Mouse (Mus musculus): Measurements from ENCODE around the gene Hlcs. TPM values are rescaled to one million over a fixed set of nuclear protein-coding genes. Genes with fewer than 3 reads are reported as not detected.

The Hlcs gene
- polyA plus RNA-seq, 1 experiment = 7.8 TPM

- no peak overlapping the region for H3K27ac ChIP-seq (ENCODE audit: control insufficient read depth, insufficient read depth, low read length)
- H3K4me1 ChIP-seq (replicated peaks; ENCODE audit: control insufficient read depth, insufficient read depth, low read length) = peaks cover 48% of the 10 kb centered on the region
- no peaks in the 10 kb centered on the region for H3K27me3 ChIP-seq (ENCODE audit: control insufficient read depth, insufficient read depth, low read length)
- no peak overlapping the region for H3K4me3 ChIP-seq (ENCODE audit: control insufficient read depth, insufficient read depth, low read length)
- 98% methylated on average over 13 of the region's 13 CpGs for WGBS
- no peak for DNase-seq
- no peaks in the 10 kb centered on the region for H3K36me3 ChIP-seq (ENCODE audit: control insufficient read depth, insufficient read depth, low read length)
- no peak for TF ChIP-seq POLR2A (IDR thresholded peaks at IDR 0.05; ENCODE audit: control insufficient read depth, extremely low read depth, insufficient read depth, low read length, poor library complexity)
- no peak for TF ChIP-seq CTCF (IDR thresholded peaks at IDR 0.05; ENCODE audit: borderline replicate concordance, control insufficient read depth, extremely low read depth, insufficient read depth, low read length, poor library complexity)
Measured at GRCm38 (mm10) chr16:94251756-94252155, 61.6 kb downstream of the Hlcs start.

DNA sequence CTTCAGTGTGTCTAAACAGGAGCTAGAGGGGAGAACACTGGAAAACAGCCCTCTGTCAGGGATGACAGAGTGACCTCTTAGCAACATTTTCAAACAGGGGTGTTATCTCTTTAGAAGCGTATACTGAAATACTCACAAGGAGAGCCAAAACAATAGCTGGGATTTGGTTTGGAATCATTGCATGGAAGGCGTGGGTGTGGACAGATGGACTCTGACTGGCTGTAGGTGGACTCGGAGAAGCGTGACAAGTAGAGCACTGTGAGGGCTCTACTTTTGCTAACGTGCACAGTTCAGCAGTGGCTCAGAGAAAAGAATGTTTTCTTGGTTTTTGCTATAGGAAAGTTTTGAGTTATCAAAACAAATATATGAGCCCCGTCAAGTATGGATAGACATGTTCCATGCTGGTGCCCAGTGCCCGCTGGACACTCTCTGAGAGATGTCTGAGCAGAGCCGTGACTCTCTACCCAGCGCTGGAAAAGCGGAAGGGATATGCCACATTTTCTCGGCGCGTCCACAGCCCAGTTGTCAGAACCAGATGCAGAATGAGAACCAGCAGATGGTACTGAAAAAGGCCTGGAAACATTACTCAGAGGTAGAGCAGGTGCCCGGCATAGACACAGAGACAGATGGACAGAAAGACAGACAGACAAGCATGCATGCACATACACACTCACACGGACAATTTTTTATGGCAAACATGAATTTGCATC, 62.6 kb downstream of the Hlcs start:
- Histone ChIP-seq H3K27me3 (ENCODE audit: control insufficient read depth, insufficient read depth, low read length) (no peaks in the 10 kb centered on the region), H3K4me1 (replicated peaks; ENCODE audit: control insufficient read depth, insufficient read depth, low read length) (peaks cover 48% of the 10 kb centered on the region), H3K27ac (ENCODE audit: control insufficient read depth, insufficient read depth, low read length) (no peak overlapping the region), H3K4me3 (ENCODE audit: control insufficient read depth, insufficient read depth, low read length) (no peak overlapping the region), H3K36me3 (ENCODE audit: control insufficient read depth, insufficient read depth, low read length) (no peaks in the 10 kb centered on the region)
- DNase-seq = no peak
- no peak for TF ChIP-seq POLR2A (IDR thresholded peaks at IDR 0.05; ENCODE audit: control insufficient read depth, extremely low read depth, insufficient read depth, low read length, poor library complexity)
- no peak for TF ChIP-seq CTCF (IDR thresholded peaks at IDR 0.05; ENCODE audit: borderline replicate concordance, control insufficient read depth, extremely low read depth, insufficient read depth, low read length, poor library complexity)
- 97% methylated on average over 15 of the region's 15 CpGs for WGBS

- Histone ChIP-seq H3K27me3 (ENCODE audit: control insufficient read depth, insufficient read depth, low read length) (no peaks in the 10 kb centered on the region), H3K27ac (ENCODE audit: control insufficient read depth, insufficient read depth, low read length) (no peak overlapping the region), H3K4me3 (ENCODE audit: control insufficient read depth, insufficient read depth, low read length) (no peak overlapping the region), H3K4me1 (replicated peaks; ENCODE audit: control insufficient read depth, insufficient read depth, low read length) (peaks cover 49% of the 10 kb centered on the region), H3K36me3 (ENCODE audit: control insufficient read depth, insufficient read depth, low read length) (no peaks in the 10 kb centered on the region)
- no peak for TF ChIP-seq CTCF (IDR thresholded peaks at IDR 0.05; ENCODE audit: borderline replicate concordance, control insufficient read depth, extremely low read depth, insufficient read depth, low read length, poor library complexity)
- no peak for TF ChIP-seq POLR2A (IDR thresholded peaks at IDR 0.05; ENCODE audit: control insufficient read depth, extremely low read depth, insufficient read depth, low read length, poor library complexity)
- WGBS = 91% methylated on average over 12 of the region's 12 CpGs
- no peak for DNase-seq
Measured at GRCm38 (mm10) chr16:94250136-94250535, 63.2 kb downstream of the Hlcs start.

DNA sequence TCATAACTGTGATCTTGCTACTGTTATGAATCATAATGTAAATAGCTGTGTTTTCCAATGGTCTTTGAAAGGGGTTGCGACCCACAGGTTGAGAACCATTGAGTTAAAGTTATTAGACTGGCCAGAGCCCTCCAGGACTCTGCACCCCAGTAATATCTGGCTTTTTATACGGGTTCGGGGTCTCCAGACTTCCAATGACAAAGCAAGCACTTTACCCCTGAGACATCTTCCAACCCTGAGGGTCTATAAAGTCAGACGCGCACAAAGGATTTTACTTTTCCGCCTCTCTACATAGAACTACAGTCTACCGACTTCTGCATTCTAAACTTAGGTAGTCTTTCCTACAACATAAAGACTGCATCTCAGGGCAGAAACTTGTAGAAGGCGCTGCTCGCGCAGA, 63.7 kb downstream of the Hlcs start:
- Histone ChIP-seq H3K4me3 (ENCODE audit: control insufficient read depth, insufficient read depth, low read length) (no peak overlapping the region), H3K27me3 (ENCODE audit: control insufficient read depth, insufficient read depth, low read length) (no peaks in the 10 kb centered on the region), H3K4me1 (replicated peaks; ENCODE audit: control insufficient read depth, insufficient read depth, low read length) (peaks cover 47% of the 10 kb centered on the region), H3K36me3 (ENCODE audit: control insufficient read depth, insufficient read depth, low read length) (no peaks in the 10 kb centered on the region), H3K27ac (ENCODE audit: control insufficient read depth, insufficient read depth, low read length) (no peak overlapping the region)
- no peak for TF ChIP-seq POLR2A (IDR thresholded peaks at IDR 0.05; ENCODE audit: control insufficient read depth, extremely low read depth, insufficient read depth, low read length, poor library complexity)
- TF ChIP-seq CTCF (IDR thresholded peaks at IDR 0.05; ENCODE audit: borderline replicate concordance, control insufficient read depth, extremely low read depth, insufficient read depth, low read length, poor library complexity) = no peak
- 95% methylated on average over 10 of the region's 10 CpGs for WGBS
- no peak for DNase-seq

DNA sequence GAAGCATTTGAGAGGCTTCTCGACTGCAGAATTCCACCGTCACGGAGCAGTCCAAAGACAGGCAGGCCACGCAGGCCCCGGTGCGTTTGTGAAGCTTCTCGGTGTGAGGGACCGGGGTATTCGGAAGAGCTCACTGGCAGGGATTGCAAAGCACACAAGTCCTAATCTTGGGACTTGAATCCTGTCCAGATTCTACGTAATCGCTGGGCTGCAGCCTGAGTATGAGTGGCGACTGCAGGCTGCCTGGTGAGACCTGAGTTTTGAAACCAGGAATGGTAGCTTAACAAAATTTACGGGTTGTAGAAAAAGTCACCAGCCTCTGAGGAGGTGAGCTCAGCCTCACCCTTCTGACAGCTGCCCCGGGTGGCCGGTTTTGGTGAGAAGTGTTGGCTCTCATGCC, 64.7 kb downstream of the Hlcs start:
- Histone ChIP-seq H3K4me3 (ENCODE audit: control insufficient read depth, insufficient read depth, low read length) (no peak overlapping the region), H3K27ac (ENCODE audit: control insufficient read depth, insufficient read depth, low read length) (no peak overlapping the region), H3K36me3 (ENCODE audit: control insufficient read depth, insufficient read depth, low read length) (no peaks in the 10 kb centered on the region), H3K27me3 (ENCODE audit: control insufficient read depth, insufficient read depth, low read length) (no peaks in the 10 kb centered on the region), H3K4me1 (replicated peaks; ENCODE audit: control insufficient read depth, insufficient read depth, low read length) (peaks cover 40% of the 10 kb centered on the region)
- no peak for DNase-seq
- WGBS = 97% methylated on average over 15 of the region's 15 CpGs
- no peak for TF ChIP-seq CTCF (IDR thresholded peaks at IDR 0.05; ENCODE audit: borderline replicate concordance, control insufficient read depth, extremely low read depth, insufficient read depth, low read length, poor library complexity)
- TF ChIP-seq POLR2A (IDR thresholded peaks at IDR 0.05; ENCODE audit: control insufficient read depth, extremely low read depth, insufficient read depth, low read length, poor library complexity) = no peak

DNA sequence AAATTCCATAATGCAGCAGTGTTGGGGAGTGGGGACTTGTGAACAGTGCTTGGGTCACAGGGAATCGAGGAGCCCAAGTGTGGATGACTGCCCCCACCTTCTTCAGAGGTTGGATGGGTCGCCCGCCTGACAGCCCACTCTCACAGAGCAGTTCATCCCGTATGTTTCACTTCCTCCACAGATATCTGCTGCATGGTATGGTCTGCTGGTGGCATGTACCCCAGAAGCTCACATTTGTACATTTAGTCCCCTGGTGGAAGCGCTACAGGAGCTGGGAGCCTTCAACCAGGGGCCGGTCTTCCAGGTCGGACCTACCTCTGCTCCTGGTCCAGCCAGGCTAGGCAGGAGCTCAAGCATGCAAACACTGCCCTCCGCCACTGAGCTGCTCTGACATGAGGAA, 66.4 kb downstream of the Hlcs start:
- no peak overlapping the region for H3K27ac ChIP-seq (ENCODE audit: control insufficient read depth, insufficient read depth, low read length)
- H3K27me3 ChIP-seq (ENCODE audit: control insufficient read depth, insufficient read depth, low read length) = no peaks in the 10 kb centered on the region
- peaks cover 31% of the 10 kb centered on the region for H3K4me1 ChIP-seq (replicated peaks; ENCODE audit: control insufficient read depth, insufficient read depth, low read length)
- no peak overlapping the region for H3K4me3 ChIP-seq (ENCODE audit: control insufficient read depth, insufficient read depth, low read length)
- WGBS = 94% methylated on average over 8 of the region's 8 CpGs
- TF ChIP-seq CTCF (IDR thresholded peaks at IDR 0.05; ENCODE audit: borderline replicate concordance, control insufficient read depth, extremely low read depth, insufficient read depth, low read length, poor library complexity) (no peak), POLR2A (IDR thresholded peaks at IDR 0.05; ENCODE audit: control insufficient read depth, extremely low read depth, insufficient read depth, low read length, poor library complexity) (no peak)
- H3K36me3 ChIP-seq (ENCODE audit: control insufficient read depth, insufficient read depth, low read length) = no peaks in the 10 kb centered on the region
- no peak for DNase-seq

Measured in thymus, adult 2 months (tissue).